Mouse (Mus musculus) lung, adult 2 months (tissue): ENCODE data around the gene Pex14. TPM values are rescaled to one million over a fixed set of nuclear protein-coding genes. Genes with fewer than 3 reads are reported as not detected.
"Not testable (repeated sequence)": the region's sequence is repeated elsewhere in the genome, so short reads cannot be mapped to it uniquely, and the experiment has no call there.

Experiments
- DNase-seq: peaks from one replicate; pipeline ENCODE4 v3.0.0; 2022
- H3K4me1 ChIP-seq: fragments of 200-500 bp; 2 replicates; pipeline ENCODE4 v1.6.1; 2011; ENCODE audit warnings: low read length; ENCODE audit not compliant: control insufficient read depth, insufficient read depth
- H3K4me3 ChIP-seq: fragments of 200-500 bp; replicated peaks from 2 replicates; pipeline ENCODE3; 2011; ENCODE audit warnings: low read depth, mild to moderate bottlenecking, control low read depth, low read length; ENCODE audit errors: extremely low read depth
- CTCF ChIP-seq: fragments of 200-500 bp; IDR thresholded peaks from 2 replicates; pipeline ENCODE4 v1.5.1; 2011; ENCODE audit warnings: mild to moderate bottlenecking, low read length, control low read depth; ENCODE audit not compliant: insufficient read depth
- POLR2A ChIP-seq: fragments of 200-500 bp; IDR thresholded peaks from 2 replicates; pipeline ENCODE4 v1.6.1; 2011; ENCODE audit warnings: low read depth, mild to moderate bottlenecking, control low read depth, low read length, borderline replicate concordance; ENCODE audit errors: extremely low read depth
- WGBS: fragments of 180-500 bp; shearing (Covaris S2); methylation state at CpG from one replicate; pipeline ENCODE4 v1.1.7; 2018; 5-methylcytosine and 5-hydroxymethylcytosine counted together
- polyA plus RNA-seq: library from polyadenylated mRNA; depleted of rRNA; stranded (reverse); fragments of >200 nt; gene quantifications from 2 replicates; pipeline ENCODE4 v1.2.3, GENCODE M21; 2012

The Pex14 gene
- polyA plus RNA-seq, 1 experiment: 39.2 TPM

DNA sequence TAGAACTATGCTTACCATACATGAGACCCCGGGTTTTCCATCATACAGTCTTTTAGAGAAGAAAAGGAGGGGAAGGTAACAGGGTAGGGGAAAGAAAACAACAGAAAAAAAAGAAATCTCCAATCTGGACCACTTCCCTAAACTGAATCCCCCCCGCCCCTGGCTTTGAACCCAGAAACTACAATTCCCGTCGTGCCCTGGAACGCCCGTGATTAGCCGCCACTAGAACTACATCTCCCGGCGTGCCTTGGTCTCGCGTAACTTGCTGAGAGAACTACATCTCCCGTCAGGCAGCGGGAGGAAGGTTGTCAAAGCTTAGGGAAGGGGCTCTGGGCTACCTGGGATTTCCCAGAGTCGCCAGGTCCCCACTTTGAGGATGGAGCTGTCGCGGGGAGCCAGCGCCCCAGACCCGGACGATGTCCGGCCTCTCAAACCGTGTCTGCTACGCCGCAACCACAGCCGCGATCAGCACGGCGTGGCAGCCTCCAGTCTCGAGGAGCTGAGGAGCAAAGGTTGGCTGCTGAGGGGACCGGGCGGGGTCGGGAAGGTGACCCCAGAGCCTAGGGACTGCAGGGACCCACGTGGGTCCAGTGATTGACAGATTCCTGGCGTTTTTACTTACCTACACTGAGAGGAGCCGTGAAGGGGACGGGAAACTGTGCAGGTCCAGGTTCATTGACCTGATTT, 4.3 kb upstream of the Pex14 start, which contains the start of gene Dffa:
Gene Dffa (plus strand): TSS at position 272 of the 687 bp plus-strand sequence.
- Histone ChIP-seq H3K4me1 (peaks cover 4% of the 10 kb centered on the region; the same call in 1 of the 2 replicates), H3K4me3 (peak within 1 kb of the TSS; percentile 71)
- under 1% methylated on average over 35 of the region's 35 CpGs for WGBS
- peak; percentile 95 for DNase-seq
- TF ChIP-seq CTCF (no peak), POLR2A (peak; percentile 64; the same call in 1 of the 2 replicates)

DNA sequence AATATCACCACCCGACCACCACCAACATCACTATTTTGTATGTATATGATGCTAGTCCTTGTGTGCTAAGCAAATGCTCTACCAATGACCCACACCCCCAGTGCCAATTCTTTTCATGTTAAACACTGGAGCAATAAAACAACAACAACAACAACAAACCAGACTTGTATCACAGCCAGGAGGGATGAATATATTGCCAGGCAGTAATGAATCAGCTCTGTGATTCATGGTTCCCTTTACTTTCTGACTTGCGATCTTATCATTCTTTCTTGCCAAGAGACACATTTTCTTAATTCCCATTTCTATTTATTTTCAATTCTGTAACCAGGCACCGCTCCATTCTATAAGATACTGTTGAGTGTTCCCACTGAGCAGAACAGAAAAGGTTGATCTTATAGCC, 1.8 kb upstream of the Pex14 start:
- Histone ChIP-seq H3K4me1 (peaks cover 7% of the 10 kb centered on the region), H3K4me3 (no peak overlapping the region)
- DNase-seq: no peak
- 76% methylated on average over 3 of the region's 3 CpGs for WGBS
- TF ChIP-seq POLR2A (no peak), CTCF (no peak)

DNA sequence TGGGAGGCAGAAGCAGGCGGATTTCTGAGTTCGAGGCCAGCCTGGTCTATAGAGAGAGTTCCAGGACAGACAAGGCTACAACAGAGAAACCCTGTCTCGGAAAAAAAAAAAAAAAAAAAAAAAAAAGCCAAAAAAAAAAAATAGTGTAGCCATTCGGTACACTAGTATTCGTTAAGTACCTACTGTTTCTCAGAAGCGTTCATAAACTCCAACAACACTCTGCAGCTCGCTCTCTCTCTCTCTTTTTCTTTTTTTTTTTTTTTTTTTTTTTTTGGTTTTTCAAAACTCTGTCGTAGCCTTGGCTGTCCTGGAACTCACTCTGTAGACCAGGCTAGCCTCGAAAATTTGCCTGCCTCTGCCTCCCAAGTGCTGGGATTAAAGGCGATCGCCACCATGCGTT, 773 bp upstream of the Pex14 start:
- not testable (repeated sequence) for H3K4me1 ChIP-seq, DNase-seq, H3K4me3 ChIP-seq
- 84% methylated on average over 12 of the region's 12 CpGs for WGBS

DNA sequence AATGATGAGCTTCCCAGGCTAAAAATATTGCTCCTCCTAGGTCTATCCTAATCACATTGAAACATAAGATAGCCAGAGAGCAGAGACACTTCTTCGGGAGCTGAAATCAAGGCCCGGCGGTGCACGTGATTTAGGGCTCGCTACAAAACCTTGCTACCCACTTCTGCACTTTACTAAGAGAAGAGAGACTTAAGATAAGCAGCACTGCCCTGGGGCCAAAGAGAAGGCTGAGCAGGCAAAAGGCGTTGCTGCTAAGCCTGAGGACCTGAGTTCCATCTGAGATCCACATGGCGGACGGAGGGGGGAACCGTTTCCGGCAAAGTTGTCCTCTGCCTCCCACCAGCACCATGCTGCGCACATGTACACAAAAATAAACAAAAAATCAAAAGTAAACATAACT, 1.1 kb downstream of the Pex14 start:
- DNase-seq: no peak
- Histone ChIP-seq H3K4me3 (peak overlapping the region; percentile 98), H3K4me1 (peaks cover 3% of the 10 kb centered on the region; the same call in 1 of the 2 replicates)
- WGBS: 5% methylated on average over 11 of the region's 11 CpGs
- TF ChIP-seq CTCF (no peak), POLR2A (no peak)

DNA sequence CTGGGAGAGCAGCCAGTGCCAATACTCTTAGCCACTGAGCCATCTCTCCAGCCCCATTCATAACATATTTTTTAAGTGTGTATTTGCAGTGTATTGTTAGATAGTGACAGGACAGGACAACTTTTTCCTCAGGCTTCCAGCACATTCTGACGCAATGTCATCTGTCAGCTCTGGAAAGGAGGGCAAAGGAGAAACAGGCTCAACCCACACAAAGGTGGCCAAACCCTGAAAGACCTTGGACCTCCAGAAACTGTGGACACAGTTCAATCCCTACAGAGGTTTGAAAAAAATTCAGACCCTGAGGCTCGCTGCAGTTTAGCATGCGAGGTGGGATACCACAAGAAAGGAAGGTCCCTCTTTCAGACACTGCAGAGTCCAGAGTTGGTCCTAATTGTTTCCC, 1.7 kb downstream of the Pex14 start:
- Histone ChIP-seq H3K4me3 (no peak overlapping the region), H3K4me1 (peaks cover 3% of the 10 kb centered on the region; the same call in 1 of the 2 replicates)
- no peak for DNase-seq
- TF ChIP-seq POLR2A: no peak
- TF ChIP-seq CTCF: no peak
- WGBS: 68% methylated on average over 3 of the region's 3 CpGs

DNA sequence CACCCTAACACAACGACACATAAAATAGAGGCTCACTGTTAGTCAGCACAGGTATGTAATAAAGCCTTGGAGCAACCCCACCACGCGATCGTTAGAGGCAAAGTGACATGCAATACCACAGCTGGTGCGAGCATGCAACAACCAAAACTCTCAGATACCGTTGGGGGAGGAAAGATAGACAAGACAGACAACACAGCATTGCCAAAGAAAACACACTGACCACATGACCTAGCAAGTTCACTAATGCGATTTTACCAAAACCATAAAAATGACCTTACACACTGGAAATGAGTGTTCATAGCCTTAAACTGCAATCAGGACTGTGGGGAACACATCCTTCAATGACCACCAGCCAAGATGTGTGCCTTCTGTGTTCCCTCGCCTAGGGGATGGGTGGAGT, 8.3 kb downstream of the Pex14 start:
- WGBS: 76% methylated on average over 8 of the region's 8 CpGs
- TF ChIP-seq CTCF (no peak), POLR2A (no peak)
- Histone ChIP-seq H3K4me1 (no peaks in the 10 kb centered on the region), H3K4me3 (no peak overlapping the region)
- DNase-seq: no peak

DNA sequence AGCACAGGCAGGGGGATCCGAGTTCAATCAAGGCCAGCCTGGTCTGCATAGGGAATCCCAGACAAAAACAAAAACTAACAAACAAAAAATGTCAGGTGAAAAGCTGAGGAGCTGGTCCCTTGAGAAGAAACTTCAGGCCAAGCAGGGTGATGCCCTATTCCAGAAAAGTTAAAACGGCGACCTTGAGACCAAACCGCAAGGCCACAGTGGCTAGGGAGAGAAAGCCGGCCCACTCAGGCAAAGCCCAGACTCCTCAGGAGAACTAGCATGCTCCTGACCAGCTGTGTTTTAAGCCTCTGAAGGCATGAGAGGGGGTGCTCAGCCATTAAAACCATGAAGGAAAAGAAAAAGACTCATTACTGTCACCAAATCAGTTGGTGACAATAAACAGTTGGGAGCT, 14.3 kb downstream of the Pex14 start:
- Histone ChIP-seq H3K4me1 (peaks cover 9% of the 10 kb centered on the region), H3K4me3 (no peak overlapping the region)
- WGBS: 86% methylated on average over 5 of the region's 5 CpGs
- no peak for DNase-seq
- TF ChIP-seq CTCF (no peak), POLR2A (no peak)

DNA sequence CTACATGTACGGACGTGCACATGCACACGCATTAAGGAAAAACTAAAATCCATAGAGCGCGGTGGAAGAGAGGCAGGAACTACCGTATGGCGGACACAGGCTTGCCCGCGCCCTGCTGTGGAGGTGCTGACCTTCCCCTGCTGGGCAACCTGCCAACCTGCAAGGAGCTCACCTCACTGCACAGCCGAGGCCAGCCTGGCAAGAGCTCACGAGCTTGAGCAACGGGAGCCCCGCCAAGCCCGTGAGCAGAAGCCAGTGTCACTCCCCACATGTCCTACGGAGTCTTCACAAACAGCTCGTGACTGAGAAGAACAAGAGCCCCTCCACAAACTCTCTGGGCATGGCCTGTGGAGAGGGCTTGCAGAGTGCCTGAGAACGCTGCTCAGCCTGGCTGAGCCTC, 18.1 kb downstream of the Pex14 start:
- DNase-seq: peak; percentile 72
- H3K4me1 ChIP-seq: peaks cover 9% of the 10 kb centered on the region
- WGBS: 50% methylated on average over 17 of the region's 17 CpGs
- no peak for TF ChIP-seq CTCF
- no peak overlapping the region for H3K4me3 ChIP-seq

DNA sequence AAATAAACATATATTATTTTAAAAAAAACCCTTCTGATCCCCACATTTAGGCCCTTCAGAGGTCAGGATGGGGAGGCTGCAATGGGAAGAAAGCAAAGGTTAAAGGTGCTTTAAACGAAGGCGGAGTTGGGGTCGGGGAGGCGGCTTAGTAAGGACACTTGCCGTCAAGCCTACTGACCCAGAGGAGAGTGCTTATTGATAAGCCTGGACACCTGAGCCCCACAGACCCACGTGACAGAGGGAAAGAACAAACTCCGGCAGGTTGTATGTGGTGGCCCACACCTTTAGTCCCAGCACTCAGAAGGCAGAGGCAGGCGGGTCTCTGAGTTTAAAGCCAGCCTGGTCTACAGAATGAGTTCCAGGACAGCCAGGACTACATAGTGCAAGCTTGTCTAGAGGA, 19.6 kb downstream of the Pex14 start:
- Histone ChIP-seq H3K4me1 (peaks cover 11% of the 10 kb centered on the region), H3K4me3 (no peak overlapping the region)
- DNase-seq: no peak
- 89% methylated on average over 8 of the region's 8 CpGs for WGBS
- TF ChIP-seq CTCF (no peak), POLR2A (no peak)

DNA sequence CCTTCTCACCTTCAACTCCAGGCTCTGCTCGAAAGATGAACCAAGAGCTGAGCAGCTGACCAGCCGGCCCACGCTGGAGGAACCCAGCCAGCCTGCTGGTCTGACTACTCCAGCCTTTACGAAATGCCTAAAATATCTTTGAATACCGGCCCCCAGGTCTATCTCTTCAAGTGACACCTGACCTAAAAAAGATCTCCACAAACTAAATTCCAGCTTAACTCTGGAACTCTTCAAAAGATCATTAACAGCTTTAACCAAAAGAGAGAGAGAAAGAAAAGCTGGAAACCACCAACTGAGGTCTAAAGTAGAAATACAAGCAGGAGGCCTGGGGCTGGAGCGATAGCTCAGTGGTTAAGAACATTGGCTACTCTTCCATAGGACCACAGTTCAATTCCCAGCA, 20.0 kb downstream of the Pex14 start:
- no peak for TF ChIP-seq POLR2A
- no peak for TF ChIP-seq CTCF
- 67% methylated on average over 6 of the region's 6 CpGs for WGBS

More for the DNA sequence above, 20.0 kb downstream of the Pex14 start:
- H3K4me1 ChIP-seq: peaks cover 11% of the 10 kb centered on the region
- no peak for DNase-seq
- H3K4me3 ChIP-seq: no peak overlapping the region
